Comparison of ENCODE assay signal across 8 mouse cellular contexts in the genomic region with DNA sequence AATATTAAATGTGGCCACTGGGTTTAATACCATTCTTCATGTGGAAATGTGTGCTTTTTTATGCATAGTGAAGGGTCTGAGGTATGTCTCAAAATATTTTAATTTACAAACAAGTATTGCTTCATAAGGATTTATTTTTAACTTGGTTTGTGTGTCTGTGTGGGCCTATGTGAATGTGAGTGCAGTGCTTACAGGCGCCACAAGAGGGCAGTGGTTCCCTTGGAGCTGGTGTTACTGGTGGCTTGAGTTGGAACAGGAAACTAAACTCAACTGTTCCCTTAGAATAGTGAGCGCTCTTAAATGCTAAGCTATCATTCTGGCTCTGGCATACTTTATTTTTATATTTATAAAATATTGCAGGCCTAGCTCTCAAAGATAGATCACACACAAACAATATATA. TPM values are rescaled to one million over a fixed set of nuclear protein-coding genes. Genes with fewer than 3 reads are reported as not detected.
DNase-seq lines count a peak whose midpoint lies in the region; ATAC-seq and TF ChIP-seq lines count a peak whose summit lies in the region.
"Had no signal": no experiment of that assay in that cellular context is flagged by ENCODE, and none has a peak within 500 bp of the region (broad histone marks: within the 10 kb centered on the region; RNA-seq: fewer than 3 reads in every experiment).

No protein-coding gene starts in this region.

- H3K4me1 ChIP-seq in kidney, adult 2 months (ENCODE audit: control insufficient read depth, insufficient read depth, low read length) = no peaks in the 10 kb centered on the region
- H3K4me1 ChIP-seq in CH12.LX (ENCODE audit: control insufficient read depth in 1 of 2, insufficient read depth in 2 of 2) (no peaks in the 10 kb centered on the region), MEL (ENCODE audit: control insufficient read depth in 1 of 2, insufficient read depth in 2 of 2, low read length in 2 of 2) (no peaks in the 10 kb centered on the region)
- no peaks in the 10 kb centered on the region for H3K4me1 ChIP-seq in neural tube, embryonic 11.5 days (ENCODE audit: control insufficient read depth, insufficient read depth, low read length)
- no peaks in the 10 kb centered on the region for H3K4me1 ChIP-seq in intestine, embryonic 15.5 days (replicated peaks)
- H3K4me1 ChIP-seq: neural tube, embryonic 12.5 days had no signal

- peak; percentile 23 for DNase-seq in kidney, adult 2 months
- DNase-seq in kidney, adult 11 months = no peak
- DNase-seq in CH12.LX (ENCODE audit: extremely low read depth) (peak; percentile 7), MEL (ENCODE audit: low read depth, low spot score) (peak; percentile 40)
- peak; percentile 53 for DNase-seq in embryo, embryonic 9.5 days (ENCODE audit: extremely low spot score)
- DNase-seq in neural tube, embryonic 11.5 days (ENCODE audit: low spot score) = peak; percentile 66

- no peak for ATAC-seq in neural tube, embryonic 11.5 days (ENCODE audit: insufficient read depth, low FRiP score, low TSS enrichment)
- no peak for ATAC-seq in intestine, embryonic 15.5 days

- no peak overlapping the region for H3K4me2 ChIP-seq in CH12.LX (ENCODE audit: insufficient read depth, low read depth, poor library complexity, severe bottlenecking)
- H3K4me2 ChIP-seq in neural tube, embryonic 11.5 days (ENCODE audit: low read depth) = no peak overlapping the region
- H3K4me2 ChIP-seq in intestine, embryonic 15.5 days (replicated peaks) = no peak overlapping the region
- H3K4me2 ChIP-seq: neural tube, embryonic 12.5 days had no signal

- no peaks in the 10 kb centered on the region for H3K27me3 ChIP-seq in kidney, adult 2 months (replicated peaks; ENCODE audit: control insufficient read depth, insufficient read depth, low read length)
- H3K27me3 ChIP-seq in CH12.LX (replicated peaks) (no peaks in the 10 kb centered on the region), MEL (ENCODE audit: control insufficient read depth in 1 of 2, insufficient read depth in 2 of 2, low read length in 2 of 2) (no peaks in the 10 kb centered on the region)
- 0 out of 2 replicates have a peak, but pooled peaks cover 2% of the 10 kb centered on the region for H3K27me3 ChIP-seq in neural tube, embryonic 11.5 days (ENCODE audit: control insufficient read depth, insufficient read depth, low read length)
- H3K27me3 ChIP-seq in intestine, embryonic 15.5 days (replicated peaks) = 0 out of 2 replicates have a peak, but pooled peaks cover 6% of the 10 kb centered on the region

- H3K36me3 ChIP-seq in kidney, adult 2 months (ENCODE audit: control insufficient read depth, insufficient read depth, low read length) = no peaks in the 10 kb centered on the region
- no peaks in the 10 kb centered on the region for H3K36me3 ChIP-seq in CH12.LX (replicated peaks in 1 of 2; ENCODE audit: control insufficient read depth in 1 of 2, insufficient read depth in 1 of 2, low read length in 1 of 2)
- no peaks in the 10 kb centered on the region for H3K36me3 ChIP-seq in MEL (ENCODE audit: control insufficient read depth in 1 of 2, insufficient read depth in 2 of 2, low read length in 2 of 2)
- H3K36me3 ChIP-seq in neural tube, embryonic 11.5 days (ENCODE audit: control insufficient read depth, insufficient read depth, low read length) = no peaks in the 10 kb centered on the region
- H3K36me3 ChIP-seq in intestine, embryonic 15.5 days = no peaks in the 10 kb centered on the region
- H3K36me3 ChIP-seq: neural tube, embryonic 12.5 days had no signal

- in situ Hi-C loops in CH12.LX (cut with MboI; ENCODE audit: low pct_ligation_motif_present, low pct_unique_long_range_greater_than_20kb, low sequenced_read_pairs) = no loop called here

- H3K27ac ChIP-seq in kidney, adult 2 months (ENCODE audit: insufficient read depth, low read depth, low read length) = no peak overlapping the region
- no peak overlapping the region for H3K27ac ChIP-seq in CH12.LX (ENCODE audit: insufficient read depth, low read depth)
- no peak overlapping the region for H3K27ac ChIP-seq in MEL (ENCODE audit: control insufficient read depth, low read depth, low read length)
- H3K27ac ChIP-seq in neural tube, embryonic 11.5 days (ENCODE audit: low read depth, low read length) = no peak overlapping the region
- H3K27ac ChIP-seq in intestine, embryonic 15.5 days = no peak overlapping the region
- H3K27ac ChIP-seq: neural tube, embryonic 12.5 days had no signal

- TF ChIP-seq EP300 in CH12.LX (IDR thresholded peaks at IDR 0.05; ENCODE audit: low read length) (no peak), MEL (IDR thresholded peaks at IDR 0.05; ENCODE audit: low read depth in 1 of 2, low read length in 2 of 2) (no peak)

- H3K4me3 ChIP-seq in kidney, adult 2 months (ENCODE audit: insufficient read depth, low read depth, low read length) = no peak overlapping the region
- no peak overlapping the region for H3K4me3 ChIP-seq in CH12.LX (replicated peaks in 1 of 3; ENCODE audit: low read depth in 2 of 3, low read length in 2 of 3, poor library complexity in 1 of 3)
- H3K4me3 ChIP-seq in MEL (ENCODE audit: control insufficient read depth in 1 of 2, insufficient read depth in 1 of 2, low read depth in 2 of 2, low read length in 2 of 2) = no peak overlapping the region
- H3K4me3 ChIP-seq in neural tube, embryonic 11.5 days (ENCODE audit: low read depth, low read length) = no peak overlapping the region
- no peak overlapping the region for H3K4me3 ChIP-seq in intestine, embryonic 15.5 days (replicated peaks)
- H3K4me3 ChIP-seq: neural tube, embryonic 12.5 days had no signal

- WGBS in kidney, adult 2 months = 48% methylated on average over 2 of the region's 2 CpGs
- 44% methylated on average over 2 of the region's 2 CpGs for WGBS in neural tube, embryonic 11.5 days
- WGBS in intestine, embryonic 15.5 days = 58% methylated on average over 2 of the region's 2 CpGs

- H3K9ac ChIP-seq in CH12.LX (ENCODE audit: insufficient read depth, low read depth) (no peak overlapping the region), MEL (ENCODE audit: control insufficient read depth, low read depth, low read length, poor library complexity, severe bottlenecking) (no peak overlapping the region)
- H3K9ac ChIP-seq in neural tube, embryonic 11.5 days (ENCODE audit: low read length) = no peak overlapping the region
- H3K9ac ChIP-seq in intestine, embryonic 15.5 days = no peak overlapping the region
- H3K9ac ChIP-seq: neural tube, embryonic 12.5 days had no signal

- H3K79me2 ChIP-seq in CH12.LX (replicated peaks; ENCODE audit: control insufficient read depth, extremely low read depth, insufficient read depth, poor library complexity, severe bottlenecking) (no peaks in the 10 kb centered on the region), MEL (ENCODE audit: control insufficient read depth, insufficient read depth, low read length, poor library complexity) (no peaks in the 10 kb centered on the region)

- peak; percentile 74 for TF ChIP-seq CTCF in kidney, adult 2 months (conservative IDR thresholded peaks at IDR 0.05; ENCODE audit: insufficient read depth, insufficient read length, low read depth, low read length)
- TF ChIP-seq CTCF in CH12.LX (conservative IDR thresholded peaks at IDR 0.05 in 1 of 2, IDR thresholded peaks at IDR 0.05 in 1 of 2; ENCODE audit: low read depth in 2 of 2, low read length in 2 of 2) = peak; percentile 15 to 51; a peak in 2 of 4 replicates
- peak; percentile 59 to 71 (median 63) for TF ChIP-seq CTCF in MEL (IDR thresholded peaks at IDR 0.05 in 2 of 3, conservative IDR thresholded peaks at IDR 0.05 in 1 of 3; ENCODE audit: control insufficient read depth in 1 of 3, insufficient read depth in 1 of 3, low read depth in 2 of 3, low read length in 3 of 3, poor library complexity in 1 of 3, severe bottlenecking in 1 of 3)

- H3K9me3 ChIP-seq in CH12.LX (replicated peaks; ENCODE audit: low read length) = peaks cover 38% of the 10 kb centered on the region
- H3K9me3 ChIP-seq in MEL (replicated peaks; ENCODE audit: insufficient read depth, low read length) = no peaks in the 10 kb centered on the region
- no peaks in the 10 kb centered on the region for H3K9me3 ChIP-seq in neural tube, embryonic 11.5 days (ENCODE audit: control insufficient read depth, low read length)
- H3K9me3 ChIP-seq in intestine, embryonic 15.5 days = no peaks in the 10 kb centered on the region
- H3K9me3 ChIP-seq: neural tube, embryonic 12.5 days had no signal

- no peak for TF ChIP-seq POLR2A in kidney, adult 2 months (IDR thresholded peaks at IDR 0.05; ENCODE audit: low read depth, low read length)
- TF ChIP-seq POLR2A in CH12.LX (IDR thresholded peaks at IDR 0.05; ENCODE audit: low read depth, low read length) (no peak), MEL (IDR thresholded peaks at IDR 0.05; ENCODE audit: control insufficient read depth in 1 of 2, insufficient read depth in 1 of 2, low read depth in 1 of 2, low read length in 2 of 2, poor library complexity in 1 of 2) (no peak)

- dilution Hi-C loops in CH12.LX (cut with MboI; ENCODE audit: extremely low pct_ligation_motif_present, extremely low pct_unique_long_range_greater_than_20kb, low sequenced_read_pairs) = no loop called here

- TF ChIP-seq RAD21 in CH12.LX (IDR thresholded peaks at IDR 0.05; ENCODE audit: low read depth, low read length) (peak; percentile 35), MEL (IDR thresholded peaks at IDR 0.05; ENCODE audit: low read depth, low read length) (peak; percentile 52)

TF ChIP-seq in CH12.LX, 34 proteins besides CTCF, POLR2A, EP300 and RAD21:
- TF ChIP-seq E2F4 (IDR thresholded peaks at IDR 0.05; ENCODE audit: insufficient replicate concordance, low read depth, low read length) = no peak
- TF ChIP-seq SMC3 (IDR thresholded peaks at IDR 0.05; ENCODE audit: low read depth, low read length) = peak; percentile 7; the same call in 1 of the 2 replicates
TF ChIP-seq in CH12.LX: peak in this region for 1.

TF ChIP-seq in MEL, 35 proteins besides CTCF, POLR2A, EP300 and RAD21:
- TF ChIP-seq ELF1 (IDR thresholded peaks at IDR 0.05; ENCODE audit: low read depth, low read length) = no peak
- peak; percentile 67 for TF ChIP-seq SMC3 (IDR thresholded peaks at IDR 0.05; ENCODE audit: low read depth, low read length)

RNA-seq across cellular contexts. Expression of a gene that starts 6.8 kb away (rescaled TPM):
- polyA plus RNA-seq in kidney, adult 2 months (2012; rRNA removed) = 0.16 TPM in 1 of 2 replicates, not detected in the other
- not detected in 2 replicates for total RNA-seq in CH12.LX (2012; rRNA removed)
- not detected in 2 replicates for total RNA-seq in CH12.LX (2014; rRNA removed)
- polyA plus RNA-seq in CH12.LX (2012; ENCODE audit: insufficient read length, low read depth) = not detected in 2 replicates
- not detected in 2 replicates for total RNA-seq in MEL (2012; rRNA removed)
- polyA plus RNA-seq in MEL (2012; ENCODE audit: insufficient read depth in 1 of 2, insufficient read length in 2 of 2, low read depth in 1 of 2, low replicate concordance in 2 of 2, missing spikeins in 1 of 2) = not detected
- 1.9 and 2.4 TPM in 2 replicates for polyA plus RNA-seq in neural tube, embryonic 11.5 days (2014; fragmentation: Nextera tagmentation; extraction: Ambion mirVana)
- polyA plus RNA-seq in intestine, embryonic 15.5 days (2015; fragmentation: Nextera tagmentation; extraction: Ambion mirVana) = 0.83 and 1.3 TPM in 2 replicates
